Mouse (Mus musculus) liver, embryonic 14.5 days (tissue): ENCODE results near the gene Ror2.

ENCODE experiments used
- CTCF ChIP-seq: IDR thresholded peaks from 2 replicates; pipeline ENCODE4 v1.5.1; 2016; ENCODE audit warnings: antibody characterized with exemption, low read depth, control low read depth
- EP300 ChIP-seq: IDR thresholded peaks from 2 replicates; pipeline ENCODE4 v1.6.1; 2016; ENCODE audit warnings: antibody characterized with exemption, low read depth

- no peak for TF ChIP-seq CTCF
- no peak for TF ChIP-seq EP300
These were observed 93.6 kb downstream of the Ror2 start for GRCm38 (mm10) chr13:53192286-53192685.
